Mouse (Mus musculus): ENCODE measurements around the gene Rhot2. TPM values are rescaled to one million over a fixed set of nuclear protein-coding genes. Genes with fewer than 3 reads are reported as not detected.

The Rhot2 gene
- total and polyA plus RNA-seq, 3 experiments, result 16.2 to 33.8 (median 17.3) TPM

DNA sequence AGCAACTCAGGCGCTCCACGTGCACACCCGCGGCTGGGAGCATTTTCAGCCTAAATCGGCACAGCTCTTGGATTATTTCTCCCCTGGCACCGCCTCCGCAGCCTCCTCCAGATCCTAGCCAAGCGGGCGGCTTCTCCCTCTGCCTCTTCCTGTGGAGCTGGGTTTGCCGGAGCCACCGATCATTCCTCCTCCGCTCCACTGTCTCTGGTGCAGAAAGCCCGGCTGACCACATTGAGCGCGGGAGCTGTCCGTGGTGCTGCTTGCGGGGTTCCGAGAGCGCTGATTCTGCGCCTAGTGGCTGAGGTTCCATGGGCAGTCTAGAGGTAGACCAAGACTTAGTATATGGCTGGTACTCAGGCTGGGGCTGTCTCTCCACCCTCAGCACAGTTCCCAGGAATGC, 31.2 kb downstream of the Rhot2 start:
- Histone ChIP-seq H3K4me2 (ENCODE audit: insufficient read depth, low read depth, poor library complexity, severe bottlenecking) (no peak overlapping the region), H3K27me3 (replicated peaks) (peaks cover 95% of the 10 kb centered on the region), H3K9me3 (replicated peaks; ENCODE audit: low read length) (no peaks in the 10 kb centered on the region), H3K27ac (ENCODE audit: insufficient read depth, low read depth) (no peak overlapping the region), H3K4me1 (ENCODE audit: control insufficient read depth in 1 of 2, insufficient read depth in 2 of 2) (peaks cover 2 to 5% of the 10 kb centered on the region in 2 experiments; a peak in 3 of 4 replicates), H3K79me2 (replicated peaks; ENCODE audit: control insufficient read depth, extremely low read depth, insufficient read depth, poor library complexity, severe bottlenecking) (no peaks in the 10 kb centered on the region), H3K4me3 (replicated peaks in 1 of 3; ENCODE audit: low read depth in 2 of 3, low read length in 2 of 3, poor library complexity in 1 of 3) (no peak overlapping the region), H3K36me3 (replicated peaks in 1 of 2; ENCODE audit: control insufficient read depth in 1 of 2, insufficient read depth in 1 of 2, low read length in 1 of 2) (no peaks in the 10 kb centered on the region), H3K9ac (ENCODE audit: insufficient read depth, low read depth) (no peak overlapping the region)
- DNase-seq (ENCODE audit: extremely low read depth), result peak; percentile 57
- in situ Hi-C loops (cut with MboI; ENCODE audit: low pct_ligation_motif_present, low pct_unique_long_range_greater_than_20kb, low sequenced_read_pairs) (no loop called here), dilution Hi-C loops (cut with MboI; ENCODE audit: extremely low pct_ligation_motif_present, extremely low pct_unique_long_range_greater_than_20kb, low sequenced_read_pairs) (no loop called here)
- TF ChIP-seq ZKSCAN1 (IDR thresholded peaks at IDR 0.05; ENCODE audit: borderline replicate concordance, low read depth, low read length) (no peak), MEF2A (IDR thresholded peaks at IDR 0.05; ENCODE audit: borderline replicate concordance, low read depth, low read length) (no peak), USF1 (IDR thresholded peaks at IDR 0.05; ENCODE audit: low read depth, low read length) (no peak), ETS1 (conservative IDR thresholded peaks at IDR 0.05; ENCODE audit: low read depth, low read length) (no peak), POLR2AphosphoS2 (IDR thresholded peaks at IDR 0.05; ENCODE audit: low read depth, low read length) (no peak), HCFC1 (IDR thresholded peaks at IDR 0.05; ENCODE audit: low read depth, low read length) (no peak), NRF1 (IDR thresholded peaks at IDR 0.05; ENCODE audit: low read depth, low read length) (no peak; the same call in 1 of the 2 replicates), ZMIZ1 (IDR thresholded peaks at IDR 0.05; ENCODE audit: low read depth, low read length) (no peak), GABPA (IDR thresholded peaks at IDR 0.05; ENCODE audit: insufficient replicate concordance, low read depth, low read length) (no peak), CTCF (conservative IDR thresholded peaks at IDR 0.05 in 1 of 2, IDR thresholded peaks at IDR 0.05 in 1 of 2; ENCODE audit: low read depth in 2 of 2, low read length in 2 of 2) (peak in 1 of 2 experiments; percentile 50; a peak in 2 of 4 replicates), TCF12 (IDR thresholded peaks at IDR 0.05; ENCODE audit: low read depth, low read length) (no peak), SIN3A (IDR thresholded peaks at IDR 0.05; ENCODE audit: low read length) (peak; percentile 81; the same call in 1 of the 2 replicates), MXI1 (IDR thresholded peaks at IDR 0.05; ENCODE audit: low read depth, low read length) (peak; percentile 87), ZC3H11A (IDR thresholded peaks at IDR 0.05; ENCODE audit: low read depth, low read length) (no peak), CHD2 (IDR thresholded peaks at IDR 0.05; ENCODE audit: low read length) (no peak)

DNA sequence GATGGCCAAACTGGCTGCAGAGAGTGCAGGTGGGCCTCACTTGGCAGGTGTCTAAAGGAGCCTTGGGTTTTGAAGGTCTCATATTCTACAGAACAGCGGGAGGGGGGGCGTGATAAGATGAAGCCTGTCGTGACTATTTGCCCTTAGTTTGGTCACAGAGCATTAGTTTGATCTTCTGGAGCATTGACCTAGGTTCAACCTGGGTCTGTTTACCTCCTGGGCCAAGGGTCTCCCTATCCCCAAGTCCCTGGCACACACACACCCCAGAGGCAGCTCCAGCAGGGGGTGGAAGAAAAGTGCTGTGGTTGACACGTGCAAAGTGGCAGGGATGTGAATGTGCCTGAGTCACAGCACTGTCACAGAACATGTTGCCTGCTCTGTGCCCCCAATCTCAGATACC, 33.8 kb downstream of the Rhot2 start:
- H3K27ac ChIP-seq (ENCODE audit: insufficient read depth, low read depth), result no peak overlapping the region
- TF ChIP-seq CTCF (conservative IDR thresholded peaks at IDR 0.05 in 1 of 2, IDR thresholded peaks at IDR 0.05 in 1 of 2; ENCODE audit: low read depth in 2 of 2, low read length in 2 of 2) (no peak), USF1 (IDR thresholded peaks at IDR 0.05; ENCODE audit: low read depth, low read length) (no peak), HCFC1 (IDR thresholded peaks at IDR 0.05; ENCODE audit: low read depth, low read length) (no peak), SMC3 (IDR thresholded peaks at IDR 0.05; ENCODE audit: low read depth, low read length) (no peak), ZNF384 (IDR thresholded peaks at IDR 0.05; ENCODE audit: low read depth, low read length) (no peak), UBTF (IDR thresholded peaks at IDR 0.05; ENCODE audit: low read depth, low read length) (no peak), MAZ (IDR thresholded peaks at IDR 0.05; ENCODE audit: low read depth, low read length) (no peak), ZKSCAN1 (IDR thresholded peaks at IDR 0.05; ENCODE audit: borderline replicate concordance, low read depth, low read length) (no peak), POLR2A (IDR thresholded peaks at IDR 0.05; ENCODE audit: low read depth, low read length) (no peak), MEF2A (IDR thresholded peaks at IDR 0.05; ENCODE audit: borderline replicate concordance, low read depth, low read length) (no peak), ELF1 (IDR thresholded peaks at IDR 0.05; ENCODE audit: low read depth, low read length) (no peak), POLR2AphosphoS2 (IDR thresholded peaks at IDR 0.05; ENCODE audit: low read depth, low read length) (no peak), SIN3A (IDR thresholded peaks at IDR 0.05; ENCODE audit: low read length) (no peak), JUN (IDR thresholded peaks at IDR 0.05; ENCODE audit: insufficient read depth, low read depth, low read length) (no peak)
- peaks cover 82% of the 10 kb centered on the region for H3K27me3 ChIP-seq (replicated peaks)
- H3K4me2 ChIP-seq (ENCODE audit: insufficient read depth, low read depth, poor library complexity, severe bottlenecking), result no peak overlapping the region
- no peaks in the 10 kb centered on the region for H3K36me3 ChIP-seq (replicated peaks in 1 of 2; ENCODE audit: control insufficient read depth in 1 of 2, insufficient read depth in 1 of 2, low read length in 1 of 2)
- dilution Hi-C loops (cut with MboI; ENCODE audit: extremely low pct_ligation_motif_present, extremely low pct_unique_long_range_greater_than_20kb, low sequenced_read_pairs) (no loop called here), in situ Hi-C loops (cut with MboI; ENCODE audit: low pct_ligation_motif_present, low pct_unique_long_range_greater_than_20kb, low sequenced_read_pairs) (no loop called here)
- no peak overlapping the region for H3K9ac ChIP-seq (ENCODE audit: insufficient read depth, low read depth)
- no peaks in the 10 kb centered on the region for H3K79me2 ChIP-seq (replicated peaks; ENCODE audit: control insufficient read depth, extremely low read depth, insufficient read depth, poor library complexity, severe bottlenecking)
- H3K4me3 ChIP-seq (replicated peaks in 1 of 3; ENCODE audit: low read depth in 2 of 3, low read length in 2 of 3, poor library complexity in 1 of 3), result no peak overlapping the region
- no peaks in the 10 kb centered on the region for H3K4me1 ChIP-seq (ENCODE audit: control insufficient read depth in 1 of 2, insufficient read depth in 2 of 2)
- no peak for DNase-seq (ENCODE audit: extremely low read depth)
- no peaks in the 10 kb centered on the region for H3K9me3 ChIP-seq (replicated peaks; ENCODE audit: low read length)
